In genomic region chr12:64550915-64551570, GRCm38 (mm10) we compare ENCODE assay signal across 10 mouse cellular contexts.
DNase-seq lines count a peak whose midpoint lies in the region; ATAC-seq and TF ChIP-seq lines count a peak whose summit lies in the region.
"Had no signal": no experiment of that assay in that cellular context is flagged by ENCODE, and none has a peak within 500 bp of the region (broad histone marks: within the 10 kb centered on the region; RNA-seq: fewer than 3 reads in every experiment).

No protein-coding gene starts in this region.

- no peaks in the 10 kb centered on the region for H3K4me1 ChIP-seq in ES-E14 (ENCODE audit: control insufficient read depth in 2 of 2, insufficient read depth in 2 of 2, low read length in 2 of 2, poor library complexity in 1 of 2)
- H3K4me1 ChIP-seq in forebrain, embryonic 14.5 days (ENCODE audit: control insufficient read depth, insufficient read depth, low read length): no peaks in the 10 kb centered on the region
- H3K4me1 ChIP-seq in midbrain, embryonic 13.5 days (replicated peaks): no peaks in the 10 kb centered on the region

- no peak overlapping the region for H3K9ac ChIP-seq in ES-E14 (ENCODE audit: insufficient read depth, low read depth, low read length, poor library complexity, severe bottlenecking)
- no peak overlapping the region for H3K9ac ChIP-seq in forebrain, embryonic 14.5 days (ENCODE audit: low read length)
- H3K9ac ChIP-seq in midbrain, embryonic 13.5 days (replicated peaks): no peak overlapping the region

- no peak overlapping the region for H3K4me3 ChIP-seq in ES-E14 (ENCODE audit: insufficient read depth in 1 of 2, low read depth in 1 of 2, low read length in 2 of 2, poor library complexity in 1 of 2, severe bottlenecking in 1 of 2)
- no peak overlapping the region for H3K4me3 ChIP-seq in forebrain, embryonic 14.5 days (ENCODE audit: low read depth, low read length)
- H3K4me3 ChIP-seq in midbrain, embryonic 13.5 days (replicated peaks): no peak overlapping the region
- H3K4me3 ChIP-seq: heart, adult 2 months had no signal

- no peaks in the 10 kb centered on the region for H3K27me3 ChIP-seq in forebrain, embryonic 14.5 days (replicated peaks; ENCODE audit: control insufficient read depth, insufficient read depth, low read length)
- H3K27me3 ChIP-seq in midbrain, embryonic 13.5 days: no peaks in the 10 kb centered on the region

- peak; percentile 81 for ATAC-seq in forebrain, embryonic 14.5 days
- ATAC-seq in midbrain, embryonic 13.5 days: peak; percentile 89

- H3K4me2 ChIP-seq in forebrain, embryonic 14.5 days (ENCODE audit: low read length): no peak overlapping the region
- H3K4me2 ChIP-seq in midbrain, embryonic 13.5 days (replicated peaks): no peak overlapping the region

- no peaks in the 10 kb centered on the region for H3K9me3 ChIP-seq in ES-E14 (ENCODE audit: control insufficient read depth, insufficient read depth, low read depth, low read length)
- H3K9me3 ChIP-seq in forebrain, embryonic 14.5 days (replicated peaks; ENCODE audit: control insufficient read depth, low read length): no peaks in the 10 kb centered on the region
- H3K9me3 ChIP-seq in midbrain, embryonic 13.5 days: no peaks in the 10 kb centered on the region

- in situ Hi-C loops in ES-E14 (cut with MboI; ENCODE audit: low sequenced_read_pairs in 2 of 2, unreplicated experiment in 2 of 2): no loop called here

- no peak overlapping the region for H3K27ac ChIP-seq in ES-E14 (ENCODE audit: insufficient read depth, low read depth, low read length, poor library complexity, severe bottlenecking)
- no peak overlapping the region for H3K27ac ChIP-seq in forebrain, embryonic 14.5 days (ENCODE audit: low read depth, low read length)
- no peak overlapping the region for H3K27ac ChIP-seq in midbrain, embryonic 13.5 days
- H3K27ac ChIP-seq: heart, adult 2 months had no signal

- no peaks in the 10 kb centered on the region for H3K36me3 ChIP-seq in ES-E14 (ENCODE audit: control insufficient read depth, insufficient read depth, low read length, poor library complexity, severe bottlenecking)
- H3K36me3 ChIP-seq in forebrain, embryonic 14.5 days (ENCODE audit: control insufficient read depth, insufficient read depth, low read length): no peaks in the 10 kb centered on the region
- no peaks in the 10 kb centered on the region for H3K36me3 ChIP-seq in midbrain, embryonic 13.5 days

- 4% methylated on average over 2 of the region's 2 CpGs for WGBS in forebrain, embryonic 14.5 days
- WGBS in midbrain, embryonic 13.5 days: 12% methylated on average over 2 of the region's 2 CpGs

- DNase-seq in ES-E14 (ENCODE audit: low read depth, low spot score): peak; percentile 3
- DNase-seq in WW6 (ENCODE audit: low read depth, low spot score): peak; percentile 1
- peak; percentile 58 for DNase-seq in forebrain, embryonic 14.5 days (ENCODE audit: low spot score)
- no peak for DNase-seq in frontal cortex, postnatal 36 days (ENCODE audit: low spot score in 2 of 2)
- DNase-seq in urinary bladder, postnatal 36 days (ENCODE audit: low spot score in 2 of 2): no peak
- no peak for DNase-seq in layer of hippocampus, postnatal 10 days (ENCODE audit: low spot score in 2 of 2)
- DNase-seq: heart, adult 2 months; lung, adult 2 months; thymus, postnatal 14 days had no signal

TF ChIP-seq in ES-E14, 5 proteins besides CTCF, POLR2A, EP300 and RAD21:
- TF ChIP-seq HCFC1 (IDR thresholded peaks at IDR 0.05; ENCODE audit: borderline replicate concordance, insufficient read depth, low read length): no peak
- no peak for TF ChIP-seq ZNF384 (IDR thresholded peaks at IDR 0.05; ENCODE audit: low read depth, low read length)
- TF ChIP-seq ZC3H11A (IDR thresholded peaks at IDR 0.05; ENCODE audit: borderline replicate concordance, low read depth, low read length): no peak
- TF ChIP-seq CHD2 (IDR thresholded peaks at IDR 0.05; ENCODE audit: low read depth, low read length): no peak
- TF ChIP-seq MAFK (IDR thresholded peaks at IDR 0.05; ENCODE audit: insufficient read depth, low read depth, low read length): no peak

Comparison
In these comparisons a context has a peak if more than half of its experiments do, and no peak if none do; other contexts are left out.
1. DNase-seq: peak in ES-E14 (single experiment), WW6 (single experiment) and forebrain, embryonic 14.5 days (single experiment); none in frontal cortex, postnatal 36 days (0 of 2), urinary bladder, postnatal 36 days (0 of 2) and layer of hippocampus, postnatal 10 days (0 of 2).